Mouse (Mus musculus): Measurements from ENCODE around the gene Wwox.

- no peak for TF ChIP-seq GATA1 (IDR thresholded peaks at IDR 0.05; ENCODE audit: borderline replicate concordance, low read length)
- TF ChIP-seq FLI1 (IDR thresholded peaks at IDR 0.05; ENCODE audit: low read length) = no peak
Observed at GRCm38 (mm10) chr8:114657789-114658188, 218.3 kb downstream of the Wwox start.

Data from megakaryocyte, embryonic 14.5 days (primary cell).